Mouse (Mus musculus) adrenal gland, adult 8-10 months (tissue): ENCODE data around the gene Uba2. TPM values are rescaled to one million over a fixed set of nuclear protein-coding genes. Genes with fewer than 3 reads are reported as not detected.
A peak's percentile ranks its signal among the peaks of the same experiment; 100 is the strongest.
"Not testable (repeated sequence)": the region's sequence is repeated elsewhere in the genome, so short reads cannot be mapped to it uniquely, and the experiment has no call there.

Experiments
- DNase-seq: peaks from one replicate; pipeline ENCODE4 v3.0.0; 2022
- total RNA-seq, 4 experiments: library from RNA; stranded (reverse); gene quantifications; 2 replicates each; pipeline ENCODE4 v1.2.4; 2022

Gene Uba2
- total RNA-seq, 4 experiments from 2014 or later = 64.3 to 77.2 (median 72.4) TPM

DNA sequence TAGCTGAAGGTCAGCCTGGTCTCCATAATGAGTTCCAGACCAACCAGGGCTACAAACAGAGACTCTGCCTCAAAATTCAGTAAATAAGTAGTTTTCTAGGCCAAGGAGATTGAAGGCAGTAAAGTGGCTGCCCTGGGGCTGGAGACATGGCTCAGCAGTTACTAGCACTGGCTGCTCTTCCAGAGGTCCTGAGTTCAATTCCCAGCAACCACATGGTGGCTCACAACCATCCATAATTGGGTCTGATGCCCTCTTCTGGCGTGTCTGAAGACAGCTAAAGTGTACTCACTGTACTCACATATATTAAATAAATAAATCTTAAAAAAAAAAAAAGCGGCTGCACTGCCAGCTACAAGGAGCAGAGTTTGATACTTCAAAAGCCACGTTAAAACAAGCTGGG is 3.4 kb downstream of the Uba2 start:
- DNase-seq = no peak

DNA sequence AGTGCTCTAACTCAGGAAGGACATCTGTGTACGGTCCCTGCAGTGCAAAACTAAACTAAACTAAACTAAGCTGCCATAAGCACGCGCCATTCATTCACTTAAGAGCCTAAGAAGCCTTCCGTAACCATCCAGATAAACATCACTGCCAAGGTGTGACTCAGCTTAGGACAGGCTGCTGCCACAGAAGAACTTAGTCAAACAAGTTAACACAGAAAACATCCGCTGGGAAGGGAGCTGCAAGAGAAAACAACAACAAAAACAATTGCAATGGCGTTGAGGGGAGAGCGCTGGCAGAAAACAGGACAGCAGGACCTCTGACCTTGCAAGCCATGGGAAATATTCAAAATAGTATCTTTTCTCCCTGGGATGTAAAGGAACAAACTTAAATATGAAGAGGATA is 4.7 kb downstream of the Uba2 start:
- no peak for DNase-seq

DNA sequence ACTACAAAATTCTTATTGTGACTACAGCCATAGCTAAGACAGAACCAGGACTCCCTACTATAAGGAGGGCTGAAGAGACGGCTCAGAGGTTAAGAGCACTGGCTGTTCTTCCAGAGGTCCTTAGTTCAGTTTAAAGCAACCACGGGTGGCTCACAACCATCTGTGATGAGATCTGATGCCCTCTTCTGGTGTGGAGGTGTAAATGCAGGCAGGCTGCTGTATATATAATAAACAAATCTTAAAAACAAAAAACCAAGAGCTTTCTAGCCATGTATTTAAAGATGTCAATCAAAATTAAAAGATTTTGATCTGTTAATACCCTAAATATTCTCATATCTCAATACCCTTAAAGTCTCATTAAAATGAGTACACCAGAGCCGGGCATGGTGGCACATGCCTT is 10.2 kb downstream of the Uba2 start:
- DNase-seq = no peak

DNA sequence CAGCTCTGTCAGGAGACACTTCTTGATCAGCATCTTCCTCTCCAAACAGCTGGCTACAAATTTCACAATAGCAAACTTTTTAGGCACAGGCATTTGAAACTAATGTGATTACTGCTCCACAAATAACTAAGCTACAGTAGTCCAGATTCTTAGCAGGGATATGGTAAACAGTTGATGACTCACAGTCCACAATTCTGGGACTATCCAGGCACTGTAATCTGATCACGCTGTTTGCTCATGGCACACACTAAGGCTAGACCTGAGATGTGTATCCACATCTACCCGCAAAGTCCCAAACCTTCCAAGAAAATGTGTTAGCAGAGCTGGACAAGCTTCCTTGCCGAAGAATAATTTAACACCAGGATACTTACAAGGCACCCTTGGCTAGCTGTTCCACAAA is 11.4 kb downstream of the Uba2 start:
- DNase-seq = no peak

DNA sequence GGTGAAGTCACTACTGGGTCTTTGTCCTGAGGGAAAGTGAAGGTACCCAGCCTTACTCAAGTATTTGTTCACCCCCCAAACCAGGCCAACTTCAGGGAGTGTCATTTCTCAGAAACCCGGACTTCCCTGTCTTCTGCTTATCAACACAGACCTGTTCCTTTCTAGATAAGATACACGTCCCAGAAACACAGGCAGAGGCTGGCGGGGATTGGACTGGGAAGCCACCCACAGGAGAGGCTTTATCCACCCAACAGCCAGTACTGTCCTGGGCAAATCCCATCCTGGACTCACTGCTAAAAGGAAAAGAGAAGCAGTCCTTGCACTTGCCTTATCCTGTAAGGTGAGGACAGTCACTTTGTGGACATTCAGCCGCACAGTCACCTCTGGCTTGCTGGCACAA is 22.2 kb downstream of the Uba2 start:
- no peak for DNase-seq

DNA sequence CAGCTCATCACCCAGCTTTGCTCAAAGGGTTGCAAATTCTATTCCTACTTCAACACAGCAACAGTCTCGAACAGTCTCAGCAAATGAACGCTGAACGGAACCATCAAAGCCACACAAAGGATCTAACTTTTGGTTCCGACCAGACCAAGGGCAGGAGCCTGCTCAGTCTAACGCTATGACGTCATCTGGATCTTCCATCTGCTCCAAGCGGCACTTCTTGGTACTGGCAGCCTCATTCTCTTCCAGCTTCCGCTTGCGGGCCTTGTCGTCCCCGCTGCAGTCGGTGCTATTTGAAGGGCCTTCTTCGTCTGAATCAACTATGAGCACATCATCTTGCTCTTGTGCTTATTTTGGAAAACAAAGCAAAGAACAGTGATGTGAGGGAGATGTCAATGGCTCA is 28.3 kb downstream of the Uba2 start:
- DNase-seq = no peak

DNA sequence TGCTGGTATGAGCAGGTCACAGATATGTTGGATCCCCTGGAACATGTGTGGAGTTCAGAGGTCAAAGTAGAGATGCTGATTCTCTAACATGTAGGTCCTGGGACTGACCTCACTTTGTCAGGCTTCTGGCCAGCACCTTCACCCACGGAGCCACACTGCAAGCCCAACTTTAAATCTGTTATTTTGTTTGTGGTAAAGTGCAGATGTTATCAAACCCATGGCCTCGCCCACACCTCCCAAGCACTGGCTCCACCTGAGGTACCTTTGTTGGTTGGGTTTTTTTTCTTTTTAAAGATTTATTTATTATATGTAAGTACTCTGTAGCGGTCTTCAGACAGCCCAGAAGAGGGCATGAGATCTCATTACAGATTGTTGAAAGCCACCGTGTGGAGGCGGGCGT is 29.9 kb downstream of the Uba2 start:
- no peak for DNase-seq

DNA sequence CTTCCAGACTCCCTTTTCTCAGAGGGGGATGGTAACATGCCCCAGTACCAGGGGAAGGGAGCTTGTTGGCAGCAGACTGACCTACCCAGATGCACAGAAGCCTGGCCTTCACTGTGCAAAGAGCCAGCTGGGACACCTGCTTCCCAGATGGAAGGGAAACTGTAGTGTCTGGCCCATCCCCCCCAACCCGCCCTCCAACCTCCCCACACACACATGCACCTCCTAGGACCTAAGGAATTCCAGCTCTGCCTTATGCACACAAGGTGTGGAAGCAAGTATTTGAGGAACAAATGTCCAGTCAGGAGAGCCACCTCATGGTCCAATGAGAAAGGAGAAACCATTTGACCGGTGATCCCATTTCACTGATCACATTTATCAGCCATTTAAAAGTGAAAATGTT is 35.1 kb downstream of the Uba2 start:
- DNase-seq = no peak

DNA sequence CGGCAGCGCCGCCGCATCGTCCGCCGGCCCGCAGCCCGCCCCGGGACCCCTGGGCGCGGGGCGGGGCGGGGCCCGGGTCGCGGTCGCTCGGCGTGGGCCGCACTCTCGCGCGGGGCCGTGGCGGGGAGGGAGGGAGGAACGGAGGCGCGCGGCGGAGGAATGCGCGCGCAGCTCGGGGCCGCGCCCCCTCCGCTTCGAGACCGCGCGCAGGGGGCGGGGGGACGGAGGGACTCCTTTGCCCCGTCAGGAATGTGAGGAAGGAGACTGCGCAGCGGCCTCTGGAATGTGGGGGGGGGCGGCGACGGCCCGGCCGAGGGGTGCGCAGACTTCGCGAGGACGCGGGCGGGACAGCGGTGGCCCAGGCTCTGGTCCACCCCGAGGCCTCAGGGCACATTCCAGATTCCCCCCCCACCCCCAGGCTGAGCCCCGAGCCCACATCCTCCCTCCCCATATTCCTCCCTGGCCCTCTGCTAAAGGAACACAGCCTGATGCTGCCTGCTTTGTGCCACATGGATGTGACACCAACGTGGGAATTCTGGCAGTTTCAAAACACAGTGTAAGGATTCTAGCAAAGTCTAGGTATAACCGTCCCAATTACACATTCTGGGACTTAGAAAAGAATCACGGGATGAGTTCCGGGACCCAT is 36.2 kb downstream of the Uba2 start, which contains the start of gene Wtip:
Gene Wtip (minus strand): TSS at position 152 of the 646 bp plus-strand sequence.
- peak; percentile 61 for DNase-seq

DNA sequence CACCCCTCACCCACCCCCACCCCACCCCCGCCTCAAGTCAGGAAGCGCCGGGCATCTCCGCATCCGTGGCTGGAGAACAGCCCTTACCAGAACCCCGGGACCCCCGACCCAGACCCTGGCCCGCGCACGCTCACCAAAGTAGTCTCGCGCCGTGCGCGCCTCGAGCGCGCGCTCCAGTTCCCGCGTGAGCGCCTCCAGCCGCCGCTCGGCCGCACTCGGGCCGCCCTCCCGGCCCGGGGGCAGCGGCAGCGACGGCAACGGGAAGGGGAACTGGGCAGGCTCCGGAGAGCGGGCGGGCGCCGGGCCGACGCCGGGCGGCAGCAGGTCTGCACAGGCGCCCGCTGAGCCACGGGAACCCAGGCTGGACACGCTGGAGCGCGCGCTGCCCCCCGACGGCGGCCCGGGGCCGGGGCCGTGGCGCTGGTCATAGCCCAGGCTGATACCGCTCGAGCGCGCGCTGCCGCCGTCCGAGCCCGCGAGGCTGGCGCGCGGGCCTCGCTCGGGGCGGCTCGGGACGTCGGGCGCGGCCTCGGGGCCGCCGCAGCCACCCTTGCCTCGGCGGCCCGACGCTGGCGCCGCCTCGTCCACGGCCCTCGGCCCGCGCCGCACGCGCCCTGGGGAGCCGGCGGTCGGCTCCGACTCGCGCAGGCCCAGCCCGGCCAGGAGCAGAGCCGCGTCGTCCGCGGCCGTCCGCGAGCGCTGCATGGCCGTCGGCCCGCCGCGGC is 36.9 kb downstream of the Uba2 start:
- DNase-seq = no peak

DNA sequence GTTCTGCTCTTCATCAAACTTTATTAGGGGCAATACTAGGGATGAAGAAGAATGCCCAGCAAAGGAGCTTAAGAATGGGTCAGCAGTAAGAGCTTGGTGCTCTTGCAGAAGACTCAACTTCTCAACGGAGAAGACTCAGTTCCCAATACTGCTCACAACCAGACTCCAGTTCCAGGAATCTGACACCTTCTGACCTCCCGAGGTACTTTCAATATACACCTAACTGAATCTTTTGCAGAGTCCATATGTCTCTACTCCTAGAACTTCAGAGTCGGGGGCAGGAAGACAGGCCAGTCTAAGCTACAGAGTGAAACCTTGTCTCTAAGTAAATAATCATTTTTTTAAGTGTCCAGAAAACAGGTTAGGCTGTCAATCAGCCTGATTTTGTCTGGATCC is 37.4 kb downstream of the Uba2 start:
- DNase-seq = no peak

DNA sequence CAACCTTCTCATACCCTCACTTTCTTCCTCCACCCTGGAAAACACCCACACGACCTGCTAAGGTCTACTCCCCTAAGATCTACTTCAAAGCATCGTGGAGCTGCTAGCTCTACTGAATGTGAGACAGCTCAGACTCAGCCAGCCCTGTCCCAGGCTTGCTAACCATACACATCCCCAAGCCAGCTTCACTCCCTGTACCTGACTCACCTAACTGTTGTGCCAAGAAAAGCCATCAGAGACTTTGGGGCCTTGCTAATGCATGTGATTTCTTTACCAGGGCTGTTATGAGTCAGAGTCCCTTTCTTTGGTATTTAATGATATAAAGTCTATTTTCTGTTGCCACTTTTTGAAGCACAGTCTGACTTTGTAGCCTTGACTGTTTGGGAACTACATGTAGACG is 38.3 kb downstream of the Uba2 start:
- DNase-seq = no peak

DNA sequence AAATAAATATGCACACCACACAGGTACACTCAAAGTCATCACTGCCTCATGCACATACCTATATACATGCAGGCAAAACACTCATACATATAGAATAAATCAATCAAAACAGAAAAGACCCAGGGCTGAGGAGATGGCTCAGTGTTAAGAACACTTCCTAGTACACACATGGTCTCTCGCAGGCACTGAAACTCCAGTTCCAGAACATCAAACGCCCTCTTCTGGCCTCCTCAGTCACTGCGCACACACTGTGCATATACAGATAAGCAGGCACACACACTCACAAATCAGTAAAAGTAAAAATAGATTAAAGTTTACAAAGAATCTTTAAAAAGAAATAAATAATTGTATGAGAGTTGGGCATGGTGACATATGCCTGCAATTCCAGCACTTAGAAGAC is 43.1 kb downstream of the Uba2 start:
- DNase-seq = no peak

DNA sequence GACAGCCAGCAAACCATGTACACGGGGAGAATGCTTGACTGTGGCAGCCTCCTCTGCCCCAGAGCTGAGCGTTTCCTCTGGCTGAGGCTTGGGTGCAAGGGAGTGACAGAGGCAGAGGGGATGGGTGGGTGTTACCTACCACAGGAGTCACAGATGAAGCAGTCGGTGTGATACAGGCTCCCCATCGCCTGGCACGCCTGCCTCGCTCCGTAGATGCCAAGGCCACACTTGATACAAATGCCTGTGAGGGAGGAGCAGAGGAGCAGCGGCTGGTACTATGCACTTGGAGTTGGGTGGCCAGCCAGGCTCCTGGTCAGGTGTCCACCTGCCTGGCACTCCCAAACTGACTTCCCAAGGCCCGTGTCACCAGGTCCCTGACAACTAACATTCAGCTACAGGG is 44.1 kb downstream of the Uba2 start:
- no peak for DNase-seq

DNA sequence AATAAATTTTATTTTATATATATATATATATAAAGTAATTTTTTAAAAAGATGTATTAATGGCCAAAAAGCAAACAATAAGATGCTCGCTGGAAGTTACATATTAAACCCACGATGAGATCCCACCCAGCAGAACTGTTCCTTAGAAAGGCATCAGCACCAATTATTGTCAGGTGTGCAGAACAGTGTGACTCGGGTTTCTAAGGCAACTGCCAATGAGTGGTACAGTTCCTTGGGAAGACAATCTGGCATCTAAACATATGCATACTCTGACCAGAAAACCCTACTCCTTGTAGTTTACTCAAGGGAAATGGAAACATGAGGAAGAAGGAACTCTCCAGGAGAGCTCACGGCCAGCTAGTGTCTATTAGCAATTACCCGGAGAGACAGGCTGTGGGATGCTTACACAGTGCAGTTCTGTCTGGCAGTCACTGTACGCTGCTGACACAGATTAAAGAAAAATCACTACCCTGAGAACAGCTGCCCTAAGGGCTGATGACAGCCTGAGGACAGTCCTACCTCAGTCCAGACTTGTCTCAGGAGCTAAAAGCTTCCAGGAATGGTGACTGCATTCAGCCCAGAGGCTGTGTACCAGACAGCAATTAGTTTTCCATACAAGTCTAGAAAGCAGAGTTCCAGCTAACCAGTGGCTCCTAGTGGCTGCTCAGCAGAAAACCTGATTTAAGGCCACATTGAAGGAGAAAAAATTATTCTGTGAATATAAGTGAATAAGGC is 46.2 kb downstream of the Uba2 start:
- DNase-seq = no peak

DNA sequence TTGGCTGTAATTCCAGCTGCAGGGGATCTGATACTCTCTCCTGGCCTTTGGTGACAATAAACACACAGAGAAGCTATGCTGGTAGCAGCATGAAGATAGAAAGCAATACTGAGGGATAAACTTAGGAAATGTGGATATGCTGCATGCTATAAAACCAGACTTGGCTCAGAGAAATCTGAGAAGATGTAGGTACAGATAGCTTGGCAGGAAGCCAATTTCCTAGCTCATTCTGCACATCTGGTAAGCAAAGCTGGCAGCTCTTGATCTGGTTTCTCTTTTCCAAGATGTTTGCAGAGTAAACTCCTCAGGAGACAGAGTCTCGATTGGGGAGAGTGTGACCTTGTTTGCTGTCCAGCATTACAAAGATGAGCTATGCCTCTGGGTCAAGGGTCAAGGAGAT is 48.8 kb downstream of the Uba2 start:
- DNase-seq = not testable (repeated sequence)

DNA sequence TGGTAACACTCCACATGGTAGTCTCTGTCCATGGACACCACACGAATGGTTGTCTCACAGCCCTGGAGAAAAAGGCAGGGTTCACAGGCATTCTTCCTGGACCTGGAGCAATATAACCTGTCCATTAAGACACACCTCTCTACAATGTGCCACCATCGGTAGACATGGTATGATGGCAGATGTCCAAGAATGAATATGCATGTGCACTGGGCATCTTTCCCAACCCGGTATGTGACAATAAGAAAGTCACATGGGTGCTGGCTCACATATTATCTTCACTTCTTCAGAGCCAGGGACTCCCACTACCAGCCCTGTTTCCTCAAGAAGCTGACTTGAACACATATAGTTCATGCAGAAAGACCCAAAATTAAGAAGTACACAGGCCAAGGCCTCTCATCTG is 52.8 kb downstream of the Uba2 start:
- no peak for DNase-seq

DNA sequence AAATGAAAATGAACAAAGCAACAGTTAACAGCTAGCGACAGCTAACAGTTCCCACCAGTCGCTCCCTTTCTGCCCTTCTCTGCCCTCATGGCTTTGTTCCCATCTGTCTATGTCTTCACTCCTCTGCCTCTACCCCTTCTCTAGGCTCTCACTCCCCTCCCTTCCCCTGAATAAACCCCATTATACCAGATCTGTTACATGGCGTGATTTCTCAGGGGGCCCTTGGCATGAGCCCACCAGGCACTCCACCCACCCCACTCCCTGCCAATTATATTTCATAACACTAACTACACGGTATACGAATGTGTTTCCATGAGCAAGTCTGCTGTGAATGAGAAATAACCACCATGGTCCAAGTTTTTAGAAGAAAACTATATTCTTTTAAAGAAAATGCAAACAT is 60.2 kb downstream of the Uba2 start:
- DNase-seq = no peak

DNA sequence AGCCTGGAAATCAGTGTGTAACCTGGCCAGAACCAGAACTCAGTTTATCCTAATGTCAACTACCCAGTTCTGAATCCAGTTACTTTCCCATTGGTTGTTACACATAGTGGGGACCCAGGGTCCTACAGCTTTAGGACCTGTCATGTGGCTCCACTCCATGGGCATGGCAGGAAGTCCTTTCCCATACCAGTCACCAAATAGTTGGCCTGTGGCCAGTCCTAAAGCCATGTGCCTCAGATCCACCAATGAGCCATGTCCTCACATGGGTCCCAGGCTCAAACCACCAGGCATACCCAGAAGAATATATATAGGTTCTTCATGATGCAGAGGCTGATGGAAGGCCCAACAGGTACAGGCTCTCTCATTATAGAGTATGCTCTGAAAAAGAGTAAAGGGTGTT is 68.1 kb downstream of the Uba2 start:
- DNase-seq = no peak

DNA sequence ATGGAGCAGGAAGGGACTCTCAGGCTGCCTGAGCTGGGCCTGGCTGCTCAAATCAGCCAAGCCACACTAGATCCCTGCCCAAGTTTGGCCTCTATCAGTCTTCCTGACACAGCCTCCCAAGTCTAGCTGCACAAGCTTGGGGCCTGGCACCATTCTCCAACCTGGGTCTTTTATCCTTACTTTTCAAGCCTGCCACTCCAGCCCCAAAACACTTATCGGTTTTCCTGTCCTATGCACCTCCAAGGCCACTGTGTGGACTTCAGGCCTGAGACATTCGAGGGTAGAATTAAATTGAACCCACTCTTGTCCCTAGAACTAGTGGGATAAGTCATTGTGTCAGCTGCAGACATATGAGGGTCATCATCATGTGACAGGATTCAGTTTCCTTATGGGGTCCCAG is 69.4 kb downstream of the Uba2 start:
- no peak for DNase-seq

DNA sequence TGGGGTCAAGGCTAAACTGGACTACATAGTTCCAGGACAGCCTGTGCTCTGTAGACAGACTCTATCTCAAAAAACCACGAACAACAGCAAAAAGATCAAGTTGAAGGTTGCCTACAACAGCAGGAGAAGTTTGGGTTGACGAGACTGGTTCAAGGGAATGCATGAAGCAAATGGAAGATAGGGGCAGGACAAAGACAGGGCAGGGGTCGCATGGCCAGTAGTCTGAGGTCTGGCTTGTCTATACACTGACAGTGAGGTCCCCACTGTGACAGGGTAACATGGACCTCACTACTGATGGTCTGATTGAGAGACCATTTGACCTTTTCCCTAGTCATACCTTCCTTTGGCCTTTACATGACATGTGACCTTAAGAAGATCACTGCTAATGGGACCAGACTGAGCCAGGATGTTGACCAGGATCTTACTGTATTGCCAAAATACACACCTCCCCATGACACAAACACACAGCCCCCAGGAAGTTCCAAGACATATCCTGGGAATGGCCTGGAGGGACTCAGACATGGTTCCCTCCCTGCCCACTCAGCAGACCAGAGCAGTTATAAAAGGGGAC is 74.4 kb downstream of the Uba2 start, which contains the start of gene Scgb1b30:
Gene Scgb1b30 (plus strand): TSS at position 521 of the 571 bp plus-strand sequence.
- no peak for DNase-seq
